Mouse (Mus musculus): ENCODE results near the gene Zfp786.

The Zfp786 gene

DNA sequence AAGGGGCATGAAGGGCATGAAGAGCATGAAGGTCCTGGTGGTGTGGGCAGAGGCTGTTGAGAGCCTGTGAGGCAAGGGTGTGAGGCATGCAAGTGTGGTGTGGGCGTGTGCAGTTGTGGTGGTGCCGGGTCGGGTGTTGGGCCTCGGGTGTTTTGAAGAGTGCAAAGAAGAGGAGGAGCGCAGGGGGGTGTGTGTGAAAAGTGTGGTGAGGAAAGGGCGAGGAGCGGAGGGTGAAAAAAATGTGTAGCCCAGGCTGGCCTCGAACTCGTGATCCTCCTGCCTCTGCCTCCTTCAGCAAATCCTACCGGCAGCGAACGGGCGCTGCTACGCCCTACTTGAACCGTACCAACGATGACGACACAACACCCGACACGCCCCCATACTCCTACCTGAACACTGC lies 58.9 kb downstream of the Zfp786 start:
- peak; percentile 34 for DNase-seq

DNA sequence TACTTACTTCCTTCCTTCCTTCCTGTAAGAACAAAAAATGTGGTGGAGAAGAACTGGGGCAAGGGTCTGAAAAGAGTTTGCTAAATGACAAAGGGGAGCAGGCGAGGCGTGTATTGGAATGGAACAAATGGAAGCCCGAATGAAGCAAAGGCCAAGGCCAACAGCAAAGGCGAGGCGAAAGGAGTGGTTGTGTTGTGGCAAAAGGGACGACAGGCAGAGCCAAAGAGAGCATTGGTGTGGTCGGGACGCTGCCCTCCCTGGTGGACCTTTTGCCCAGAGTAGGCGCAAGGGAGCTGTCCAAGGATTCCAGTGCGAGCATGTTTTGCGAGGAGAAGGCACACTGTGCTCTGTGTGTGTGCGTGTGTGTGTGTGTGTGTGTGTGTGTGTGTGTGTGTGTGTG lies 59.6 kb downstream of the Zfp786 start:
- peak; percentile 6 for DNase-seq

DNA sequence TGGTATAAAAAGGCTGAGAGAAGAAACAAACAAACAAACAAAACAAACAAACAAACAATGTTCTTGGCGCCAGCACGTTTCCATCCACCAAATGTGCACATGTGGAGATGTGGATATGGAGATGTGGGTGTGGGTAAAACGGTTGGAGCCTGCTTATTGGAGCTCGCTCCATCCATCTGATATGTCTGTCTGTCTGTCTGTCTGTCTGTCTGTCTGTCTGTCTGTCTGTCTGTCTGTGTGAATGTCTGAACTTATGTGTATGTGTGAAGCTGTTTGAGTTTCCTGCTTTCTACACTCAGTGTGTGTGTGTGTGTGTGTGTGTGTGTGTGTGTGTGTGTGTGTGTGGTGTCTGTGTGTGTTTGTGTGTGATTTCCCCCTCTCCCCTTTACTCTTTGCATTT lies 60.8 kb downstream of the Zfp786 start:
- DNase-seq, result peak; percentile 7
